Mouse (Mus musculus) left cerebral cortex, postnatal 25 days (tissue): ENCODE data around the gene Cpt2. TPM values are rescaled to one million over a fixed set of nuclear protein-coding genes. Genes with fewer than 3 reads are reported as not detected.

Experiments used
- DNase-seq, 2 experiments: peaks; one replicate each; pipeline ENCODE4 v3.0.0; 2022; ENCODE audit warnings: low spot score in 2 of 2, mixed read lengths in 1 of 2
- intact Hi-C: fragments of 180-260 bp; cut with DNase I; formaldehyde crosslinking; loops from one replicate; pipeline ENCODE4 v1.15.1; 2025
- total RNA-seq, 2 experiments: library from RNA; stranded (reverse); gene quantifications; 2 replicates each; pipeline ENCODE4 v1.2.3; 2021

Cpt2 gene
- total RNA-seq, 2 experiments from 2014 or later, result 5.4 to 5.5 TPM

- intact Hi-C loops, result no loop called here
Measured at GRCm38 (mm10) chr4:107923803-107924194, 389 bp upstream of the Cpt2 start.

GRCm38 (mm10) chr4:107921952-107922351, 1.5 kb downstream of the Cpt2 start:
- intact Hi-C loops, result no loop called here

More at GRCm38 (mm10) chr4:107923803-107924194, 389 bp upstream of the Cpt2 start:
- DNase-seq, result no peak

GRCm38 (mm10) chr4:107921152-107921695, 2.2 kb downstream of the Cpt2 start:
- DNase-seq, result no peak
- intact Hi-C loops, result no loop called here

More at GRCm38 (mm10) chr4:107921952-107922351, 1.5 kb downstream of the Cpt2 start:
- no peak for DNase-seq

- DNase-seq, result no peak
- intact Hi-C loops, result no loop called here
Measured at GRCm38 (mm10) chr4:107920336-107920735, 3.1 kb downstream of the Cpt2 start.

- intact Hi-C loops, result no loop called here
- no peak for DNase-seq
Measured at GRCm38 (mm10) chr4:107910020-107910419, 13.4 kb downstream of the Cpt2 start.

GRCm38 (mm10) chr4:107906561-107906960, 16.8 kb downstream of the Cpt2 start:
- intact Hi-C loops, result no loop called here
- DNase-seq, result no peak

GRCm38 (mm10) chr4:107904252-107904651, 19.2 kb downstream of the Cpt2 start:
- intact Hi-C loops, result no loop called here
- no peak for DNase-seq

GRCm38 (mm10) chr4:107900206-107900605, 23.2 kb downstream of the Cpt2 start:
- intact Hi-C loops, result no loop called here
- DNase-seq, result no peak

GRCm38 (mm10) chr4:107899211-107899927, 24.0 kb downstream of the Cpt2 start:
- no peak for DNase-seq
- intact Hi-C loops, result no loop called here

- no peak for DNase-seq
- intact Hi-C loops, result loop anchor here (5.0 kb wide), 1 partner anchor 435 kb away; the partner anchor contains the start of gene Coa7
Measured at GRCm38 (mm10) chr4:107892663-107893062, 30.7 kb downstream of the Cpt2 start.

- intact Hi-C loops, result loop anchor here (1.0 to 5.0 kb wide), 3 partner anchors 11 to 437 kb away; partner anchors contain the start of genes Coa7 and Magoh
- DNase-seq, result peak; percentile 94 to 98
Measured at GRCm38 (mm10) chr4:107889731-107890432, 33.5 kb downstream of the Cpt2 start, which contains the start of gene 0610037L13Rik. 0610037L13Rik (plus strand) TSS chr4:107889813.

GRCm38 (mm10) chr4:107889385-107889730, 34.1 kb downstream of the Cpt2 start:
- DNase-seq, result no peak
- intact Hi-C loops, result loop anchor here (1.0 kb wide), 1 partner anchor 10 kb away; the partner anchor contains the start of gene Magoh

GRCm38 (mm10) chr4:107886371-107886770, 37.0 kb downstream of the Cpt2 start:
- no peak for DNase-seq
- intact Hi-C loops, result no loop called here

GRCm38 (mm10) chr4:107881631-107882030, 41.8 kb downstream of the Cpt2 start:
- intact Hi-C loops, result no loop called here
- no peak for DNase-seq

GRCm38 (mm10) chr4:107879254-107880050, 44.0 kb downstream of the Cpt2 start, which contains the start of gene Magoh:
Magoh (plus strand) TSS chr4:107879755.
- intact Hi-C loops, result loop anchor here (1.0 kb wide), 1 partner anchor 10 kb away; the partner anchor contains the start of gene 0610037L13Rik
- peak; percentile 98 for DNase-seq

GRCm38 (mm10) chr4:107864866-107865265, 58.5 kb downstream of the Cpt2 start:
- peak in 1 of 2 experiments; percentile 64 for DNase-seq
- intact Hi-C loops, result no loop called here

- no peak for DNase-seq
Measured at GRCm38 (mm10) chr4:107858995-107859394, 64.4 kb downstream of the Cpt2 start.

GRCm38 (mm10) chr4:107856958-107857686, 66.3 kb downstream of the Cpt2 start:
- intact Hi-C loops, result no loop called here
- DNase-seq, result peak in 1 of 2 experiments; percentile 59

More at GRCm38 (mm10) chr4:107858995-107859394, 64.4 kb downstream of the Cpt2 start:
- intact Hi-C loops, result no loop called here
